Comparison of ENCODE assay signal across 8 mouse cellular contexts in the genomic region with DNA sequence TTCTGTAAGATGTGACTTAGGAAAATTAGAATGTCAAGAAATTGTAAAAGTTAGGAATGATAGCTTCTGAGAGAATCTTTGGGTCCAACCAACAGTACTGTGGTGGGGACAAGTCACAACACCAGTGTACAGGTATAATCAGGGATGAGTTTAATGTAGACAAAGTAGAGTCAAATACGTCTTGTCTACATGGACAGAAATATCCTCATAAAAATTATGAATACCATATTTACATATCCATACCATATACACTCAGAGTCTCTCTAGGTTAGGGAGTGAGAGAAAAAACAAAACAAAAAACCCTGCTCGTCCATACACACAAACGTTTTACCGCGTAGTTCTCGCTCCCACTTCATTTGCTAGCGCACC. TPM values are rescaled to one million over a fixed set of nuclear protein-coding genes. Genes with fewer than 3 reads are reported as not detected.
DNase-seq lines count a peak whose midpoint lies in the region; ATAC-seq and TF ChIP-seq lines count a peak whose summit lies in the region.

No protein-coding gene starts in this region.

- H3K4me1 ChIP-seq in thymus, adult 2 months (replicated peaks; ENCODE audit: control insufficient read depth, insufficient read depth, low read length) = peaks cover 8% of the 10 kb centered on the region
- peaks cover 42% of the 10 kb centered on the region for H3K4me1 ChIP-seq in liver, embryonic 13.5 days (replicated peaks)

- WGBS in thymus, adult 2 months = 2% methylated on average over 7 of the region's 7 CpGs
- WGBS in liver, embryonic 13.5 days (ENCODE audit: insufficient replicate concordance) = under 1% methylated on average over 7 of the region's 7 CpGs

- no peak for DNase-seq in gastrocnemius, adult 2 months
- no peak for DNase-seq in gastrocnemius, postnatal 25 days
- no peak for DNase-seq in thymus, adult 2 months
- no peak for DNase-seq in thymus, postnatal 4 days
- no peak for DNase-seq in liver, embryonic 13.5 days
- no peak for DNase-seq in urinary bladder, postnatal 36 days (ENCODE audit: low spot score in 2 of 2)
- DNase-seq in cerebellum, adult 8-10 months = no peak
- no peak for DNase-seq in MN1 (ENCODE audit: low spot score)

- peak overlapping the region; percentile 89 for H3K9ac ChIP-seq in liver, embryonic 13.5 days

- TF ChIP-seq POLR2A in thymus, adult 2 months (IDR thresholded peaks at IDR 0.05; ENCODE audit: control insufficient read depth, extremely low read depth, insufficient read depth, low read length, poor library complexity) = no peak

- H3K27me3 ChIP-seq in thymus, adult 2 months (ENCODE audit: control insufficient read depth, insufficient read depth, low read length) = peaks cover 6% of the 10 kb centered on the region; the same call in 1 of the 2 replicates
- 0 out of 2 replicates have a peak, but pooled peaks cover 12% of the 10 kb centered on the region for H3K27me3 ChIP-seq in liver, embryonic 13.5 days

- H3K36me3 ChIP-seq in thymus, adult 2 months (ENCODE audit: control insufficient read depth, insufficient read depth, low read length) = no peaks in the 10 kb centered on the region
- H3K36me3 ChIP-seq in liver, embryonic 13.5 days = peaks cover 18% of the 10 kb centered on the region

- no peaks in the 10 kb centered on the region for H3K9me3 ChIP-seq in liver, embryonic 13.5 days (replicated peaks)

- TF ChIP-seq CTCF in gastrocnemius, adult 2 months (IDR thresholded peaks at IDR 0.05) = no peak
- TF ChIP-seq CTCF in thymus, adult 2 months (IDR thresholded peaks at IDR 0.05; ENCODE audit: borderline replicate concordance, control insufficient read depth, extremely low read depth, insufficient read depth, low read length, poor library complexity) = no peak

- peak overlapping the region; percentile 99 for H3K4me3 ChIP-seq in gastrocnemius, adult 2 months
- peak overlapping the region; percentile 85 for H3K4me3 ChIP-seq in thymus, adult 2 months (ENCODE audit: control insufficient read depth, insufficient read depth, low read length)
- H3K4me3 ChIP-seq in liver, embryonic 13.5 days (replicated peaks) = peak overlapping the region; percentile 94

- peak overlapping the region; percentile 71 for H3K4me2 ChIP-seq in liver, embryonic 13.5 days

- H3K27ac ChIP-seq in gastrocnemius, adult 2 months = peak overlapping the region; percentile 89
- no peak overlapping the region for H3K27ac ChIP-seq in thymus, adult 2 months (ENCODE audit: control insufficient read depth, insufficient read depth, low read length)
- 0 out of 2 replicates have a peak overlapping the region, but pooled peaks have one; percentile 18 for H3K27ac ChIP-seq in liver, embryonic 13.5 days

- no peak for ATAC-seq in liver, embryonic 13.5 days (ENCODE audit: low read depth)

- intact Hi-C loops in gastrocnemius, adult 2 months (cut with DNase I) = no loop called here

RNA-seq across cellular contexts. Expression of gene March8, which starts 0.4 kb away (rescaled TPM):
- total RNA-seq in gastrocnemius, adult 2 months (2021) = 10 to 100 TPM; 26.8 to 31.1 TPM
- total RNA-seq in gastrocnemius, postnatal 25 days (2021) = 10 to 100 TPM; 24.4 to 27.1 TPM
- polyA plus RNA-seq in thymus, adult 2 months (2012; rRNA removed) = 14.8 and 18.2 TPM in 2 replicates
- polyA plus RNA-seq in liver, embryonic 13.5 days (2015; fragmentation: Nextera tagmentation; extraction: Ambion mirVana) = 76.9 and 92.7 TPM in 2 replicates
